Mouse (Mus musculus) lung, adult 2 months (tissue): ENCODE measurements around the gene Gpr149. TPM values are rescaled to one million over a fixed set of nuclear protein-coding genes. Genes with fewer than 3 reads are reported as not detected.

Experiments
- DNase-seq: peaks from one replicate; pipeline ENCODE4 v3.0.0; 2022
- H3K4me1 ChIP-seq: fragments of 200-500 bp; 2 replicates; pipeline ENCODE4 v1.6.1; 2011; ENCODE audit warnings: low read length; ENCODE audit not compliant: control insufficient read depth, insufficient read depth
- H3K4me3 ChIP-seq: fragments of 200-500 bp; replicated peaks from 2 replicates; pipeline ENCODE3; 2011; ENCODE audit warnings: low read depth, mild to moderate bottlenecking, control low read depth, low read length; ENCODE audit errors: extremely low read depth
- CTCF ChIP-seq: fragments of 200-500 bp; IDR thresholded peaks from 2 replicates; pipeline ENCODE4 v1.5.1; 2011; ENCODE audit warnings: mild to moderate bottlenecking, low read length, control low read depth; ENCODE audit not compliant: insufficient read depth
- POLR2A ChIP-seq: fragments of 200-500 bp; IDR thresholded peaks from 2 replicates; pipeline ENCODE4 v1.6.1; 2011; ENCODE audit warnings: low read depth, mild to moderate bottlenecking, control low read depth, low read length, borderline replicate concordance; ENCODE audit errors: extremely low read depth
- WGBS: fragments of 180-500 bp; shearing (Covaris S2); methylation state at CpG from one replicate; pipeline ENCODE4 v1.1.7; 2018; 5-methylcytosine and 5-hydroxymethylcytosine counted together
- polyA plus RNA-seq: library from polyadenylated mRNA; depleted of rRNA; stranded (reverse); fragments of >200 nt; gene quantifications from 2 replicates; pipeline ENCODE4 v1.2.3, GENCODE M21; 2012; rRNA removed

Gene Gpr149
- polyA plus RNA-seq, 1 experiment = 0.02 TPM

GRCm38 (mm10) chr3:62507206-62507647 is 97.7 kb downstream of the Gpr149 start:
- no peak for DNase-seq
- Histone ChIP-seq H3K4me1 (peaks cover 7% of the 10 kb centered on the region; the same call in 1 of the 2 replicates), H3K4me3 (peak overlapping the region; percentile 93)
- WGBS = 36% methylated on average over 5 of the region's 5 CpGs
- TF ChIP-seq CTCF (no peak), POLR2A (no peak)

- DNase-seq = peak; percentile 96
- Histone ChIP-seq H3K4me3 (peak within 1 kb of the TSS; percentile 93), H3K4me1 (peaks cover 7% of the 10 kb centered on the region; the same call in 1 of the 2 replicates)
- WGBS = under 1% methylated on average over 66 of the region's 66 CpGs
- TF ChIP-seq CTCF = no peak
- peak; percentile 53; the same call in 1 of the 2 replicates for TF ChIP-seq POLR2A
These were observed 98.3 kb downstream of the Gpr149 start, which contains the start of gene Dhx36 for GRCm38 (mm10) chr3:62506488-62507205. Dhx36 (minus strand) TSS chr3:62507004.

GRCm38 (mm10) chr3:62505166-62505900 is 99.6 kb downstream of the Gpr149 start:
- TF ChIP-seq CTCF (no peak), POLR2A (no peak)
- H3K4me3 ChIP-seq = no peak overlapping the region
- H3K4me1 ChIP-seq = peaks cover 7% of the 10 kb centered on the region; the same call in 1 of the 2 replicates
- 56% methylated on average over 5 of the region's 5 CpGs for WGBS
- DNase-seq = no peak

- 68% methylated on average over 4 of the region's 4 CpGs for WGBS
- Histone ChIP-seq H3K4me3 (no peak overlapping the region), H3K4me1 (no peaks in the 10 kb centered on the region)
- TF ChIP-seq POLR2A (no peak), CTCF (no peak)
- no peak for DNase-seq
These were observed 105.6 kb downstream of the Gpr149 start for GRCm38 (mm10) chr3:62499327-62499726.

- Histone ChIP-seq H3K4me1 (no peaks in the 10 kb centered on the region), H3K4me3 (no peak overlapping the region)
- WGBS = 63% methylated on average over 6 of the region's 6 CpGs
- DNase-seq = no peak
- TF ChIP-seq POLR2A (no peak), CTCF (no peak)
These were observed 112.4 kb downstream of the Gpr149 start for GRCm38 (mm10) chr3:62492568-62492967.

GRCm38 (mm10) chr3:62484340-62484739 is 120.6 kb downstream of the Gpr149 start:
- Histone ChIP-seq H3K4me3 (no peak overlapping the region), H3K4me1 (no peaks in the 10 kb centered on the region)
- TF ChIP-seq POLR2A (no peak), CTCF (no peak)
- WGBS = 98% methylated on average over 2 of the region's 2 CpGs
- no peak for DNase-seq

Other genes starting within 250 kb of the Gpr149 start
- 2.4 and 5.6 TPM in 2 replicates for gene Dhx36, start 98.1 kb downstream of the Gpr149 start, polyA plus RNA-seq